Mouse (Mus musculus) spleen, postnatal 0 days (tissue): ENCODE measurements around the gene Gpr65. TPM values are rescaled to one million over a fixed set of nuclear protein-coding genes. Genes with fewer than 3 reads are reported as not detected.

ENCODE experiments used
- polyA plus RNA-seq: library from polyadenylated mRNA; unstranded; fragments of >200 nt; fragmentation: Nextera tagmentation; extraction: Ambion mirVana; gene quantifications from 2 replicates; pipeline ENCODE4 v1.2.1, GENCODE M21; 2015

Gpr65 gene
- 11.8 and 15.4 TPM in 2 replicates for polyA plus RNA-seq

DNA sequence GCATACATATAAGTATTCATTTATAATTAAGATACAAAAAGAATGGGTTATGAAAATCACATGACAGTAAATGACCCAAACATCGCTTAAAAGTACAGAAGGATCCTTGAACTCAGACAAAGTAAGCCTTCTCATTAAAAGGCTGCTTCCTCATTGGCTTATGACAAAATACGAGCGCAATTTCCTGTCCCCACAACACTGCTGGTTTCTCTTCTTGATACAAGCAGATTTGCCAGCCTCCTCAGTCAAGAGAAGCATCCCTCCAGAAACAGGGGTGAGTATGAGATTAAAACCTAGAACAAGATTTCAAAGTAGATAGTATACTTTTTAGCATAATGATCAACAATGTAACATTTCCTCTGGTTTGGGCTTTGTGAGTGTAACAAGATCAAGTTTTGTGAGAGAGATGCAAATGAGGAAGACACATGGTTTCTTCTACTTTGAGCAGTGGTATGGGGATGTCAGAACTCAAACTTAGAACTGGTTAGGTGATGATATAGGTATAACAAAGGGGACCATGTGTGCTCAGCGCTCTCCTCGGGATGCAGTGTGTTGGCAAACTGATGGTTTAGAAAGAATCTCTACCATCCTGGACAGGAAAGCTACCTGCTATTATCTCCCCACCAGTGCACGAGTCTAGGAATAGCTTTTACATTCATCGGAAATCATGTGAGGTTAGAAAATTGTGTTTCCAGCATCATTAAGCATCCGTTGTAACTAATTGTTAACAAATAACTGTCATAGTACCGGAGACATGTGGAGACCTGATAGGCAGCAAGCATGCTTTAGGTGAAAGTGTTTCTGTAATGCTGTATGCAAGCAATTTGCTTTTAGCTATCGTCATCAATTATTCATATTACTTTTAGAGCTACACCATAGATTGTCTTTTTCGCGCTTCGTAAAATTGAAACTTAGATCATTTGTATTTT is at the start of gene Gpr65:
TSS of gene Gpr65 (plus strand) at position 195 of the 929 bp plus-strand sequence.

DNA sequence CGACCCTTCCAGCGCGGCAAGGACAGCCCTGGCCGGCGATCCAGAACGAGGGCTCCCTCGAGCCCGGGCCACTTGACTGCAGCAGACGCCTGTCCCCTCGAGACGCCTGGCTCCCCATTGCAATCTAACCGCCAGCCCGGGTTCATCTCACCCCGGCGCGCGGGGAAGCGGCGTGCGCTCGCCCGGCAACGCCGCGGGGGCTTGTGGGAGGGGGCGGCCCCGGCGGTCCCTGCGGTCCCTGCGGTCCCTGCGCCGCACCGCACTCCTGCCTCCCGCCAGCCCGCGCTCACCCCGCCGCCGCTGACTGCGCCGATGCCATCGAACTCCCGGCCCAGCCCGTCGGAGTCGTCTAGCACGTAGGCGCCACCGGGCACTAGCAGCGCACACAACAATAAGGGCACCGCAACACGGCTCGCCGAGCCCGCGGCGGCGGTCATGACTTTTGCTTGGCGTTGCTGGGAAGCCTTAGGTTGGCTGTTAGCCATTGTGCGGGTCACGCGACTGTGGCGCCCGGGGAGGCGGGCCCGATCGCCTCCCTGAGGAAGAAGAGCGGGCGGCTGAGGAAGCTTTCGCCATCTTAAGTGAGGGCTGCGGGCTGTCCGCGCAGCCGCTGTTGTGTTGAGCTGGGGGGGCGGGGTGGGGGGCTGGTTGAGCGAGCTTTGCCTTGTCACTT is 9.5 kb upstream of the Gpr65 start, which contains the start of gene Galc:
TSS of gene Galc (minus strand) at position 615 of the 673 bp plus-strand sequence.

Other genes starting within 250 kb of the Gpr65 start
- 5.8 and 6.7 TPM in 2 replicates for gene Galc, start 9.2 kb upstream of the Gpr65 start, polyA plus RNA-seq